ENCODE assay signal across 8 mouse cellular contexts in the genomic region with DNA sequence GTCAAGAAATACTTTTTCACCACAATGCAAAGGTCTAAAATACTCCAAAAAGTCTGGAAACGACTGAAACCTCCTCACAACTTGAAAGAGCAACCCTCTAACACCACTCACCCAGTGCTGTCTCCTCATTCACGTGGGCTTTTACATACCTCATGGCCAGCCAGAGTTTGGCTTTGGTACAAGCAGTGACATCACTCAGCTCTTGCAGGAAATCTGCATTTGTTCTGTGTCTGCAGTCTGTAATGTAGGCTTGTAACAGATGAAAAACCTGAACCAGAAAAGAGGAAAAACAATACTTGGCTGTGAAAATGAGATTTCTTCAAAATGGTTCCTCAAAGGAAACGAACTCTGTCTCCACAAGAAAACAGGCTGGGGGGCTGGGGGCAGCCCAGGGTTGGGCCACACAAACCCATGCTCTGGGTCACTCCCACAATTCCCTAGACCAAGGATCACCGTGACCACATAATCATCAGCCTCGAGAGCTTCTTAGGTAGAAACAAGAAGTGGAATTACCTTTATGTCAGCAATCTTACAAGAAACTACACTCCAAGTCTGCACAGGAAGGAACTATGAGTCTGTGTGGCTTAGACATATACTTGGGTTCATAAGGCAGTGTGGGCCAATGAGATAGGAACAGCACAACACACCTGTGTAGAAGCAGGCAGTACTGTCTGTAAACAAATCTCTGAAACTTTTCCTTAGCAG.
A peak's percentile ranks its signal among the peaks of the same experiment; 100 is the strongest.
DNase-seq lines count a peak whose midpoint lies in the region; ATAC-seq and TF ChIP-seq lines count a peak whose summit lies in the region.

No protein-coding gene starts in this region.

- WGBS in limb, embryonic 14.5 days, result 36% methylated on average over 5 of the region's 5 CpGs

- H3K27ac ChIP-seq in layer of hippocampus, adult 2 months, result peak overlapping the region; percentile 64
- peak overlapping the region; percentile 65 for H3K27ac ChIP-seq in limb, embryonic 14.5 days (replicated peaks; ENCODE audit: low read depth, low read length)

- no peaks in the 10 kb centered on the region for H3K9me3 ChIP-seq in limb, embryonic 14.5 days (ENCODE audit: control insufficient read depth, low read length)

- H3K9ac ChIP-seq in limb, embryonic 14.5 days (ENCODE audit: low read depth, low read length, severe bottlenecking), result no peak overlapping the region

- no peak overlapping the region for H3K4me3 ChIP-seq in layer of hippocampus, adult 2 months
- H3K4me3 ChIP-seq in limb, embryonic 14.5 days (replicated peaks; ENCODE audit: low read length), result no peak overlapping the region

- peak; percentile 58 for ATAC-seq in granulocyte monocyte progenitor cell, adult 5-6 weeks (replicated peaks; ENCODE audit: poor library complexity, severe bottlenecking)
- no peak for ATAC-seq in limb, embryonic 14.5 days (ENCODE audit: low FRiP score, low read depth)

- no peak for TF ChIP-seq CTCF in layer of hippocampus, adult 2 months (conservative IDR thresholded peaks at IDR 0.05)

- H3K36me3 ChIP-seq in limb, embryonic 14.5 days (ENCODE audit: control insufficient read depth, insufficient read depth, low read length), result no peaks in the 10 kb centered on the region

- no peak overlapping the region for H3K4me2 ChIP-seq in limb, embryonic 14.5 days (replicated peaks; ENCODE audit: low read depth, low read length, severe bottlenecking)

- no peaks in the 10 kb centered on the region for H3K27me3 ChIP-seq in limb, embryonic 14.5 days (ENCODE audit: control insufficient read depth, insufficient read depth, low read length)

- DNase-seq in layer of hippocampus, adult 2 months (ENCODE audit: low spot score in 2 of 2), result peak; percentile 23 to 40
- no peak for DNase-seq in layer of hippocampus, postnatal 10 days (ENCODE audit: low spot score in 2 of 2)
- DNase-seq in adipocyte (ENCODE audit: low spot score), result peak; percentile 60
- DNase-seq in limb, embryonic 14.5 days (ENCODE audit: low spot score), result peak; percentile 79
- no peak for DNase-seq in ovary, postnatal 10 days (ENCODE audit: low spot score)
- no peak for DNase-seq in retina, postnatal 1 day
- DNase-seq in cerebellum, postnatal 25 days, result no peak

- H3K4me1 ChIP-seq in limb, embryonic 14.5 days (ENCODE audit: control insufficient read depth, insufficient read depth, low read length), result peaks cover 29% of the 10 kb centered on the region

- TF ChIP-seq POLR2A in limb, embryonic 14.5 days (IDR thresholded peaks at IDR 0.05; ENCODE audit: borderline replicate concordance, extremely low read depth, insufficient read depth, insufficient read length), result no peak

Comparison
In these comparisons a context has a peak if more than half of its experiments do, and no peak if none do; other contexts are left out.
1. DNase-seq: peak in layer of hippocampus, adult 2 months (2 of 2), adipocyte (single experiment) and limb, embryonic 14.5 days (single experiment); none in layer of hippocampus, postnatal 10 days (0 of 2), ovary, postnatal 10 days (single experiment), retina, postnatal 1 day (single experiment) and cerebellum, postnatal 25 days (0 of 2).